Mouse (Mus musculus): Measurements from ENCODE around the gene Trak1.

DNA sequence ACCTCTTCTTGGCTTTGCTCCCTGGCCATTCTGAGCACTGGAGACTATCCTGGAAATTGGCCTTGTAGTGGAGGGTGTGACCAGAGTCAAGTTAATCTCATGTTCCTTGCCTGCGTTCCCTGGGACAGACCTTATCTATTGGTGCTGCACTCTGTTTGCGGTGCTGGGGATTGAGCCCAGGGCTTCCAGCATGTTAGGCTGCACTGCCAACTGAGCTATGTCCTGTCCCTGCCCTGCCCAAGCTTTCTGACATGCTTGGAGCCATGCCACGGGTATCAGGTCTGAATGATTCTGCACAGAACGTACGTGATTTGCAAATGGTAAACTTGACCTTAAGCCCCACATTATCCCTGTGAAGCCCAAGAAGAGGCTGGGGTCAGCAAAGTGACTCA lies 77.6 kb downstream of the Trak1 start:
- TF ChIP-seq POLR2A (IDR thresholded peaks at IDR 0.05; ENCODE audit: low read depth, low read length) (no peak), CTCF (IDR thresholded peaks at IDR 0.05; ENCODE audit: extremely low read depth, insufficient read depth, insufficient read length, insufficient replicate concordance) (no peak)
